Mouse (Mus musculus): ENCODE data around the gene Pklr.

DNA sequence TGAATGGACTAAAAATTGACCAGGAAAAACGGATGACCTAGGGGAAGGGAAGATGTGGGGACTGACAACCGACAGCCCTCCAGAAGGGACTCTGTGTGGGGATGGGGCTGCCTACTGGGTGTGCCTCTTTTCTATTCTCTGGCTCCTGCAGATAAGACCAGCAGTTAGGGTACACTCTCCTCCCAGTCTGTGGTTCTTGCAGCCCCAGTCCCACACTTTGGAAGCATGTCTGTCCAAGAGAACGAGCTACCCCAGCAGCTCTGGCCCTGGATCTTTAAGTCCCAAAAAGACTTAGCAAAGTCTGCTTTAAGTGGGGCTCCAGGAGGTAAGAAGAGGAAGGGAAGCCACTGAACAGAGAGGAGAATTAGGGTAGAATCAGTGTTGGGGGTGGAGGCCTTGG, at the start of gene Pklr:
- no peak for TF ChIP-seq CTCF (IDR thresholded peaks at IDR 0.05; ENCODE audit: low read depth, low read length)
- TF ChIP-seq POLR2A (IDR thresholded peaks at IDR 0.05; ENCODE audit: borderline replicate concordance, low read depth, low read length): no peak

Measured in bone marrow macrophage, adult 2 months (primary cell).